Mouse (Mus musculus) ES-E14 (cell line): ENCODE measurements around the gene H2al1m.

Experiments
- CHD2 ChIP-seq: IDR thresholded peaks from 2 replicates; pipeline ENCODE4 v1.6.1; 2014; ENCODE audit warnings: mild to moderate bottlenecking, low read depth, low read length, inconsistent platforms
- MAFK ChIP-seq: IDR thresholded peaks from 2 replicates; pipeline ENCODE4 v1.6.1; 2014; ENCODE audit warnings: mild to moderate bottlenecking, low read depth, low read length, inconsistent platforms; ENCODE audit not compliant: insufficient read depth
- ZC3H11A ChIP-seq: IDR thresholded peaks from 2 replicates; pipeline ENCODE4 v1.6.1; 2012; ENCODE audit warnings: low read depth, mild to moderate bottlenecking, inconsistent platforms, low read length, borderline replicate concordance
- ZNF384 ChIP-seq: IDR thresholded peaks from 2 replicates; pipeline ENCODE4 v1.6.1; 2012; ENCODE audit warnings: low read depth, low read length, inconsistent platforms

- TF ChIP-seq ZC3H11A (no peak), MAFK (no peak), ZNF384 (no peak), CHD2 (no peak)
These were observed 10.1 kb upstream of the H2al1m start for GRCm38 (mm10) chrX:9273377-9274002.
